Mouse (Mus musculus): Measurements from ENCODE around the gene Olfr633. TPM values are rescaled to one million over a fixed set of nuclear protein-coding genes. Genes with fewer than 3 reads are reported as not detected.
A peak's percentile ranks its signal among the peaks of the same experiment; 100 is the strongest.
"Not testable (repeated sequence)": the region's sequence is repeated elsewhere in the genome, so short reads cannot be mapped to it uniquely, and the experiment has no call there.

The Olfr633 gene
- total and polyA plus RNA-seq, 2 experiments from 2014 or later = not detected

- no peak overlapping the region for H3K4me2 ChIP-seq (ENCODE audit: low read depth)
- H3K9ac ChIP-seq = no peak overlapping the region
- H3K27ac ChIP-seq (ENCODE audit: low read depth, low read length) = no peak overlapping the region
- no peaks in the 10 kb centered on the region for H3K4me1 ChIP-seq (ENCODE audit: insufficient read depth)
- DNase-seq (peak; percentile 35), ATAC-seq (no peak)
- H3K36me3 ChIP-seq (ENCODE audit: insufficient read depth) = no peaks in the 10 kb centered on the region
- H3K27me3 ChIP-seq (ENCODE audit: insufficient read depth, low read length) = no peaks in the 10 kb centered on the region
- no peak overlapping the region for H3K4me3 ChIP-seq (ENCODE audit: low read depth, low read length)
- WGBS = 23% methylated on average over 2 of the region's 2 CpGs
- TF ChIP-seq CTCF (IDR thresholded peaks at IDR 0.05; ENCODE audit: low read depth) = peak; percentile 68
- no peaks in the 10 kb centered on the region for H3K9me3 ChIP-seq (ENCODE audit: low read length)
These were observed 1.5 kb upstream of the Olfr633 start for GRCm38 (mm10) chr7:103942730-103943129.

DNA sequence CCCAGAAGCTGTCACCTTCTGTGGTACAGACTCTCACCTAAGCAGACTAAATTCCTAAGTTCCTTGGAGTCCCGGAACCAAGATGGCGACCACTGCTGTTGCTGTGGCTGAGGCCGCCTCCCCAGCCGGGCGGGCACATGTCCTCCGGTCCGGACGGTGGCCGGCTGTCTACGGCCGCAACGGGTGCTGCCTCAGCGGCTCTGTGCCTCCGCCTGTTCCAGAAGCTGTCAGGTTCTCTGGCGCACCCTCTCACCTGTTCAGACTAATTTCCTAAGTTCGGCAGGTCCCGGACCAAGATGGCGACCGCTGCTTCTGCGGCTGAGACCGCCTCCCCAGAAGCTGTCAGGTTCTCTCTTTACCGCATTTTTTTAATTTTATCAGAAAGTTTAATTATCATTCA is 22.6 kb downstream of the Olfr633 start:
- not testable (repeated sequence) for H3K9ac ChIP-seq; ATAC-seq; H3K9me3 ChIP-seq (ENCODE audit: low read length); H3K27ac ChIP-seq (ENCODE audit: low read depth, low read length); H3K36me3 ChIP-seq (ENCODE audit: insufficient read depth); H3K27me3 ChIP-seq (ENCODE audit: insufficient read depth, low read length); H3K4me3 ChIP-seq (ENCODE audit: low read depth, low read length); H3K4me1 ChIP-seq (ENCODE audit: insufficient read depth); DNase-seq; H3K4me2 ChIP-seq (ENCODE audit: low read depth)
- 97% methylated on average over 22 of the region's 22 CpGs for WGBS

GRCm38 (mm10) chr7:103970852-103971251 is 26.6 kb downstream of the Olfr633 start, which contains the start of gene Olfr635:
TSS of gene Olfr635 (plus strand) at chr7:103971152.
- DNase-seq (no peak), ATAC-seq (no peak)
- Histone ChIP-seq H3K4me3 (ENCODE audit: low read depth, low read length) (no peak within 1 kb of the TSS), H3K9ac (no peak within 1 kb of the TSS), H3K4me1 (ENCODE audit: insufficient read depth) (no peaks in the 10 kb centered on the region), H3K27ac (ENCODE audit: low read depth, low read length) (no peak within 1 kb of the TSS), H3K27me3 (ENCODE audit: insufficient read depth, low read length) (no peaks in the 10 kb centered on the region), H3K36me3 (ENCODE audit: insufficient read depth) (no peaks in the 10 kb centered on the region), H3K4me2 (ENCODE audit: low read depth) (no peak within 1 kb of the TSS), H3K9me3 (ENCODE audit: low read length) (no peaks in the 10 kb centered on the region)
- TF ChIP-seq CTCF (IDR thresholded peaks at IDR 0.05; ENCODE audit: low read depth) = no peak
- WGBS = 78% methylated on average over 1 of the region's 1 CpGs

DNA sequence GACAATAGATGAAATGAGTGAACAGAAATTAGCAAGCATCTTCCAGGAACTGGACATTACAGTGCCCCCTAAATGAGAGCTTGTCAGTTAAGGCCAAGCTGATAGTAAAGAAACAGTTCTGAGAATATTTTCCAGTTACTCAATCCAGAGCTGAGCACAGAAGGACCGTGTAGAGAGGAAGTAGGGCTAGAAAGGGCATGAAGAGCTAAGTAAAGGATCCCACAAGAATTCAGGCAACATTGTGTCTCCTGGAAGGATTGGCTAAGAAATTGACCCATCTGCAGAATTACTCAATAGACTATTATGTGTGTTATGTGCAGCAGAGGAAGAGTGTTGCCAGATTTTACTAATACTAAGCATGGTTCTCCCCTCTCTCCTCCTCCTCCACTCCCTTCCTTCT is 27.5 kb downstream of the Olfr633 start:
- ATAC-seq (no peak), DNase-seq (no peak)
- WGBS = 65% methylated on average over 1 of the region's 1 CpGs
- no peak overlapping the region for H3K4me2 ChIP-seq (ENCODE audit: low read depth)
- H3K36me3 ChIP-seq (ENCODE audit: insufficient read depth) = no peaks in the 10 kb centered on the region
- H3K4me3 ChIP-seq (ENCODE audit: low read depth, low read length) = no peak overlapping the region
- no peaks in the 10 kb centered on the region for H3K4me1 ChIP-seq (ENCODE audit: insufficient read depth)
- TF ChIP-seq CTCF (IDR thresholded peaks at IDR 0.05; ENCODE audit: low read depth) = no peak
- no peaks in the 10 kb centered on the region for H3K27me3 ChIP-seq (ENCODE audit: insufficient read depth, low read length)
- no peak overlapping the region for H3K9ac ChIP-seq
- no peaks in the 10 kb centered on the region for H3K9me3 ChIP-seq (ENCODE audit: low read length)
- no peak overlapping the region for H3K27ac ChIP-seq (ENCODE audit: low read depth, low read length)

GRCm38 (mm10) chr7:103998446-103998845 is 54.2 kb downstream of the Olfr633 start, which contains the start of gene Olfr638:
TSS of gene Olfr638 (plus strand) at chr7:103998746.
- DNase-seq (no peak), ATAC-seq (no peak)
- Histone ChIP-seq H3K9ac (no peak within 1 kb of the TSS), H3K4me3 (ENCODE audit: low read depth, low read length) (no peak within 1 kb of the TSS), H3K27me3 (ENCODE audit: insufficient read depth, low read length) (no peaks in the 10 kb centered on the region), H3K4me1 (ENCODE audit: insufficient read depth) (no peaks in the 10 kb centered on the region), H3K27ac (ENCODE audit: low read depth, low read length) (no peak within 1 kb of the TSS), H3K9me3 (ENCODE audit: low read length) (no peaks in the 10 kb centered on the region), H3K4me2 (ENCODE audit: low read depth) (no peak within 1 kb of the TSS), H3K36me3 (ENCODE audit: insufficient read depth) (no peaks in the 10 kb centered on the region)
- TF ChIP-seq CTCF (IDR thresholded peaks at IDR 0.05; ENCODE audit: low read depth) = no peak

Other genes starting within 250 kb of the Olfr633 start
Only the 30 nearest of the 33 such genes appear.
- gene Olfr628, start 214.1 kb upstream of the Olfr633 start, total RNA-seq (2014; rRNA removed) = not detected in 2 replicates
- not detected in 2 replicates for gene Olfr628, start 214.1 kb upstream of the Olfr633 start, polyA plus RNA-seq (2015; fragmentation: Nextera tagmentation; extraction: Ambion mirVana)
- gene Olfr629, start 199.5 kb upstream of the Olfr633 start, total RNA-seq (2014; rRNA removed) = not detected in 2 replicates
- not detected in 2 replicates for gene Olfr629, start 199.5 kb upstream of the Olfr633 start, polyA plus RNA-seq (2015; fragmentation: Nextera tagmentation; extraction: Ambion mirVana)
- not detected in 2 replicates for gene Olfr630, start 187.1 kb upstream of the Olfr633 start, total RNA-seq (2014; rRNA removed)
- not detected in 2 replicates for gene Olfr630, start 187.1 kb upstream of the Olfr633 start, polyA plus RNA-seq (2015; fragmentation: Nextera tagmentation; extraction: Ambion mirVana)
- gene Olfr69, start 172.8 kb upstream of the Olfr633 start, total RNA-seq (2014; rRNA removed) = not detected in 2 replicates
- gene Olfr69, start 172.8 kb upstream of the Olfr633 start, polyA plus RNA-seq (2015; fragmentation: Nextera tagmentation; extraction: Ambion mirVana) = not detected in 2 replicates
- gene Olfr68, start 164.7 kb upstream of the Olfr633 start, total RNA-seq (2014; rRNA removed) = not detected in 2 replicates
- not detected in 2 replicates for gene Olfr68, start 164.7 kb upstream of the Olfr633 start, polyA plus RNA-seq (2015; fragmentation: Nextera tagmentation; extraction: Ambion mirVana)
- gene Olfr67, start 152.6 kb upstream of the Olfr633 start, total RNA-seq (2014; rRNA removed) = not detected in 2 replicates
- gene Olfr67, start 152.6 kb upstream of the Olfr633 start, polyA plus RNA-seq (2015; fragmentation: Nextera tagmentation; extraction: Ambion mirVana) = not detected in 2 replicates
- 105 and 224 TPM in 2 replicates for gene Hbb-bt, start 130.4 kb upstream of the Olfr633 start, total RNA-seq (2014; rRNA removed)
- 190 and 259 TPM in 2 replicates for gene Hbb-bt, start 130.4 kb upstream of the Olfr633 start, polyA plus RNA-seq (2015; fragmentation: Nextera tagmentation; extraction: Ambion mirVana)
- 815 and 1,167 TPM in 2 replicates for gene Hbb-bs, start 116.3 kb upstream of the Olfr633 start, total RNA-seq (2014; rRNA removed)
- gene Hbb-bs, start 116.3 kb upstream of the Olfr633 start, polyA plus RNA-seq (2015; fragmentation: Nextera tagmentation; extraction: Ambion mirVana) = 757 and 1,200 TPM in 2 replicates
- gene Hbb-bh2, start 103.9 kb upstream of the Olfr633 start, total RNA-seq (2014; rRNA removed) = not detected in 2 replicates
- not detected in 2 replicates for gene Hbb-bh2, start 103.9 kb upstream of the Olfr633 start, polyA plus RNA-seq (2015; fragmentation: Nextera tagmentation; extraction: Ambion mirVana)
- gene Hbb-bh1, start 101.3 kb upstream of the Olfr633 start, total RNA-seq (2014; rRNA removed) = not detected in 2 replicates
- gene Hbb-bh1, start 101.3 kb upstream of the Olfr633 start, polyA plus RNA-seq (2015; fragmentation: Nextera tagmentation; extraction: Ambion mirVana) = not detected in 2 replicates
- 1.0 TPM in 1 of 2 replicates, not detected in the other for gene Hbb-y, start 91.2 kb upstream of the Olfr633 start, total RNA-seq (2014; rRNA removed)
- gene Hbb-y, start 91.2 kb upstream of the Olfr633 start, polyA plus RNA-seq (2015; fragmentation: Nextera tagmentation; extraction: Ambion mirVana) = 0.87 and 1.3 TPM in 2 replicates
- not detected in 2 replicates for gene Olfr66, start 58.2 kb upstream of the Olfr633 start, total RNA-seq (2014; rRNA removed)
- gene Olfr66, start 58.2 kb upstream of the Olfr633 start, polyA plus RNA-seq (2015; fragmentation: Nextera tagmentation; extraction: Ambion mirVana) = not detected in 2 replicates
- gene Olfr64, start 50.0 kb upstream of the Olfr633 start, total RNA-seq (2014; rRNA removed) = not detected in 2 replicates
- not detected in 2 replicates for gene Olfr64, start 50.0 kb upstream of the Olfr633 start, polyA plus RNA-seq (2015; fragmentation: Nextera tagmentation; extraction: Ambion mirVana)
- not detected in 2 replicates for gene Olfr65, start 41.0 kb upstream of the Olfr633 start, total RNA-seq (2014; rRNA removed)
- not detected in 2 replicates for gene Olfr65, start 41.0 kb upstream of the Olfr633 start, polyA plus RNA-seq (2015; fragmentation: Nextera tagmentation; extraction: Ambion mirVana)
- gene Olfr631, start 15.6 kb upstream of the Olfr633 start, total RNA-seq (2014; rRNA removed) = not detected in 2 replicates
- gene Olfr631, start 15.6 kb upstream of the Olfr633 start, polyA plus RNA-seq (2015; fragmentation: Nextera tagmentation; extraction: Ambion mirVana) = not detected in 2 replicates
- gene Olfr632, start 10.1 kb upstream of the Olfr633 start, total RNA-seq (2014; rRNA removed) = not detected in 2 replicates
- not detected in 2 replicates for gene Olfr632, start 10.1 kb upstream of the Olfr633 start, polyA plus RNA-seq (2015; fragmentation: Nextera tagmentation; extraction: Ambion mirVana)
- not detected in 2 replicates for gene Olfr635, start 26.7 kb downstream of the Olfr633 start, total RNA-seq (2014; rRNA removed)
- not detected in 2 replicates for gene Olfr635, start 26.7 kb downstream of the Olfr633 start, polyA plus RNA-seq (2015; fragmentation: Nextera tagmentation; extraction: Ambion mirVana)
- not detected in 2 replicates for gene Olfr638, start 54.3 kb downstream of the Olfr633 start, total RNA-seq (2014; rRNA removed)
- not detected in 2 replicates for gene Olfr638, start 54.3 kb downstream of the Olfr633 start, polyA plus RNA-seq (2015; fragmentation: Nextera tagmentation; extraction: Ambion mirVana)
- not detected in 2 replicates for gene Olfr639, start 72.9 kb downstream of the Olfr633 start, total RNA-seq (2014; rRNA removed)
- gene Olfr639, start 72.9 kb downstream of the Olfr633 start, polyA plus RNA-seq (2015; fragmentation: Nextera tagmentation; extraction: Ambion mirVana) = not detected in 2 replicates
- gene Olfr640, start 81.1 kb downstream of the Olfr633 start, total RNA-seq (2014; rRNA removed) = 0.57 TPM in 1 of 2 replicates, not detected in the other
- not detected in 2 replicates for gene Olfr640, start 81.1 kb downstream of the Olfr633 start, polyA plus RNA-seq (2015; fragmentation: Nextera tagmentation; extraction: Ambion mirVana)
- not detected in 2 replicates for gene Olfr641, start 91.0 kb downstream of the Olfr633 start, total RNA-seq (2014; rRNA removed)
- gene Olfr641, start 91.0 kb downstream of the Olfr633 start, polyA plus RNA-seq (2015; fragmentation: Nextera tagmentation; extraction: Ambion mirVana) = not detected in 2 replicates
- gene Olfr642, start 108.2 kb downstream of the Olfr633 start, total RNA-seq (2014; rRNA removed) = not detected in 2 replicates
- not detected in 2 replicates for gene Olfr642, start 108.2 kb downstream of the Olfr633 start, polyA plus RNA-seq (2015; fragmentation: Nextera tagmentation; extraction: Ambion mirVana)
- gene 4930516K23Rik, start 117.0 kb downstream of the Olfr633 start, total RNA-seq (2014; rRNA removed) = not detected in 2 replicates
- not detected in 2 replicates for gene 4930516K23Rik, start 117.0 kb downstream of the Olfr633 start, polyA plus RNA-seq (2015; fragmentation: Nextera tagmentation; extraction: Ambion mirVana)
- not detected in 2 replicates for gene Olfr644, start 127.4 kb downstream of the Olfr633 start, total RNA-seq (2014; rRNA removed)
- not detected in 2 replicates for gene Olfr644, start 127.4 kb downstream of the Olfr633 start, polyA plus RNA-seq (2015; fragmentation: Nextera tagmentation; extraction: Ambion mirVana)
- gene Olfr645, start 141.0 kb downstream of the Olfr633 start, total RNA-seq (2014; rRNA removed) = not detected in 2 replicates
- gene Olfr645, start 141.0 kb downstream of the Olfr633 start, polyA plus RNA-seq (2015; fragmentation: Nextera tagmentation; extraction: Ambion mirVana) = not detected in 2 replicates
- not detected in 2 replicates for gene Olfr646, start 160.4 kb downstream of the Olfr633 start, total RNA-seq (2014; rRNA removed)
- not detected in 2 replicates for gene Olfr646, start 160.4 kb downstream of the Olfr633 start, polyA plus RNA-seq (2015; fragmentation: Nextera tagmentation; extraction: Ambion mirVana)
- gene Ubqln5, start 185.4 kb downstream of the Olfr633 start, total RNA-seq (2014; rRNA removed) = not detected in 2 replicates
- not detected in 2 replicates for gene Ubqln5, start 185.4 kb downstream of the Olfr633 start, polyA plus RNA-seq (2015; fragmentation: Nextera tagmentation; extraction: Ambion mirVana)
- not detected in 2 replicates for gene Olfr643, start 193.0 kb downstream of the Olfr633 start, total RNA-seq (2014; rRNA removed)
- not detected in 2 replicates for gene Olfr643, start 193.0 kb downstream of the Olfr633 start, polyA plus RNA-seq (2015; fragmentation: Nextera tagmentation; extraction: Ambion mirVana)
- not detected in 2 replicates for gene Ubqln3, start 198.8 kb downstream of the Olfr633 start, total RNA-seq (2014; rRNA removed)
- gene Ubqln3, start 198.8 kb downstream of the Olfr633 start, polyA plus RNA-seq (2015; fragmentation: Nextera tagmentation; extraction: Ambion mirVana) = not detected in 2 replicates
- not detected in 2 replicates for gene Ubqlnl, start 206.1 kb downstream of the Olfr633 start, total RNA-seq (2014; rRNA removed)
- not detected in 2 replicates for gene Ubqlnl, start 206.1 kb downstream of the Olfr633 start, polyA plus RNA-seq (2015; fragmentation: Nextera tagmentation; extraction: Ambion mirVana)

All from forebrain, postnatal 0 days (tissue).